Mouse (Mus musculus) liver, embryonic 15.5 days (tissue): ENCODE measurements at regions not wholly inside any gene's neighbourhood (a gene's known extent, or its start where the extent isn't known, plus 50 kb on each side); places are given as distances from the start of the nearest gene placed in this dataset.

Experiments
- ATAC-seq: fragments of 200-750 bp; cut with Nextera tagmentation; 2 replicates; pipeline ENCODE4 v1.8.0; 2017; ENCODE audit warnings: moderate number of reproducible peaks, mild to moderate bottlenecking, moderate library complexity; ENCODE audit not compliant: insufficient read depth
- H3K27ac ChIP-seq: fragments of 300-500 bp; sonication (generic); replicated peaks from 2 replicates; pipeline ENCODE4 v1.5.1; 2015; ENCODE audit warnings: mild to moderate bottlenecking, inconsistent platforms
- H3K27me3 ChIP-seq: fragments of 300-500 bp; sonication (generic); 2 replicates; pipeline ENCODE4 v1.6.1; 2015; ENCODE audit warnings: mild to moderate bottlenecking, inconsistent platforms
- H3K36me3 ChIP-seq: fragments of 300-500 bp; sonication (generic); replicated peaks from 2 replicates; pipeline ENCODE4 v1.6.1; 2015; ENCODE audit warnings: moderate library complexity, mild to moderate bottlenecking, inconsistent platforms
- H3K4me1 ChIP-seq: fragments of 300-500 bp; sonication (generic); replicated peaks from 2 replicates; pipeline ENCODE4 v1.6.1; 2015; ENCODE audit warnings: inconsistent platforms
- H3K4me2 ChIP-seq: fragments of 300-500 bp; sonication (generic); 2 replicates; pipeline ENCODE4 v1.6.1; 2015; ENCODE audit warnings: moderate library complexity, mild to moderate bottlenecking, inconsistent platforms
- H3K4me3 ChIP-seq: fragments of 300-500 bp; sonication (generic); replicated peaks from 2 replicates; pipeline ENCODE4 v1.5.1; 2015; ENCODE audit warnings: mild to moderate bottlenecking, inconsistent platforms
- H3K9ac ChIP-seq: fragments of 300-500 bp; sonication (generic); 2 replicates; pipeline ENCODE4 v1.6.1; 2015; ENCODE audit warnings: moderate library complexity, mild to moderate bottlenecking, inconsistent platforms
- H3K9me3 ChIP-seq: fragments of 300-500 bp; sonication (generic); replicated peaks from 2 replicates; pipeline ENCODE4 v1.6.1; 2016; ENCODE audit warnings: inconsistent platforms
- WGBS: fragments of 180-500 bp; shearing (Covaris S2); methylation state at CpG from one replicate; pipeline ENCODE4 v1.1.7; 2015; ENCODE audit warnings: mixed read lengths; ENCODE audit not compliant: insufficient replicate concordance; 5-methylcytosine and 5-hydroxymethylcytosine counted together

DNA sequence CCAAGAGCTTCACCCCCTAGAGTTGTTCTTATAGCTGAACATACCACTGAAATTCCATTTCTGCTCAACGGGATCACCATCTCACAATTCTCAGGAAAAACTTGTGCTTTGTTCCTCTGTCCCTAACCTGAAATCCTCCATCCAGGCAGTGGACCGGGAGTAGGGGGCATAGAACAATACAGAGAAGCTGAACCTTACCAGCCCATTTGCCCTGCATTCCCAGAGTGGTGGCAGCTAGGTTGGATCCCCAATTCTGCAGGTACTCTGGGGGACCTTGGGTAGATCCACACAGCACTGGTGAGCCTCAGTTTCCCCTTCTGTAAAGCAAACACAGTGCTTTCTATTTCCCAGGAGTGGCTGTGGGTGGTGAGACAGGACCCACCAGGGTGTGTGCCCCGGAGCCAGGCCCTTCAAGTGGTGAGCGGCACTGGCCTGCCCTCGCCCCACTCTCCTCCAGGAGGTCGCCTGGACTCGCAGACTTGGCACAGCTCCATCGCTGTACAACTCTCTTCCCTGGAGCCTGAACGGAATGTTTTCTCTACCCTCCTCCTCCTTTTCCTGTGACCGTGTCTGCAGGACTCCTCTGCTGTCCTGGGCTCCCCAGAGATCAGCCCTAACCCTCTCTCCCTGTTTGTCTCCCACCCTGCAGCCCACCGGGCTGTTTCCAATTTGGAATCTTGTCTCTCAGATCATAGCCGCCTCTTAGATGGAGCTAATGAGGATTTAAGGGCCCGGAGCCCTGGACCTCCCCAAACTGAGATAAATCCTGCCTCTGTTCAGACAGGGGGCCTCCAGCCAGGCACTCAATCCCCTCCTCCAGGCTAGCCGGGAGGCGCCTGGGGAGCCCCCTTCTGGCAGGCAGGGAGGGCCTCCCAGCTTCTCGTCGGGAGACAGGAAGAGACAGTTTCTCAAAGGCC, 52.3 kb upstream of the Cux1 start:
- 35% methylated on average over 17 of the region's 17 CpGs for WGBS
- Histone ChIP-seq H3K9ac (no peak overlapping the region), H3K36me3 (no peaks in the 10 kb centered on the region), H3K27me3 (peaks cover 44% of the 10 kb centered on the region), H3K27ac (no peak overlapping the region), H3K4me2 (peak overlapping the region; percentile 13; the same call in 1 of the 2 replicates), H3K9me3 (no peaks in the 10 kb centered on the region), H3K4me3 (no peak overlapping the region), H3K4me1 (peaks cover 25% of the 10 kb centered on the region)
- no peak for ATAC-seq

DNA sequence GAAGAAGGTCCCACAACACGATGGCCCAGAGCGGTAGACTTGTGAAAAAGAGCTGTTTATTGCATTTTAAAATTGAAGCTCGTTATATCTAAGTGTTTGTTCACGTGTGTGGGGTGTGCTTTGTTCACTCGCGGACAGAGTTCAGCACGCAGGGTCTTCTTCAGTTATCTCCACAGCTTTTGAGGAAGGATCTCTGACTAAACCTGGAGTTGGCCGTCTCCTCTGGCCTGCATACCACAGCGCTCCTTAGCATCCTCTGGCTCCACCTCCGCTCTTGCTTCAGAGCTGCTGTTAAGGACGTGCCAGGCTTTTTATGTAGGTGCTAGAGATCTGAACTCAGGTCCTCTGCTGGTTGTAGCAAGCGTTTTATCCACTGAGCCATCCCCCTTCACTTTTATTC, 52.9 kb upstream of the Cux1 start:
- no peak overlapping the region for H3K4me3 ChIP-seq
- H3K27me3 ChIP-seq, result peaks cover 44% of the 10 kb centered on the region
- H3K4me2 ChIP-seq, result 0 out of 2 replicates have a peak overlapping the region, but pooled peaks have one; percentile 13
- WGBS, result 19% methylated on average over 12 of the region's 12 CpGs
- no peaks in the 10 kb centered on the region for H3K36me3 ChIP-seq
- H3K27ac ChIP-seq, result no peak overlapping the region
- H3K9me3 ChIP-seq, result no peaks in the 10 kb centered on the region
- H3K4me1 ChIP-seq, result peaks cover 25% of the 10 kb centered on the region
- no peak for ATAC-seq
- no peak overlapping the region for H3K9ac ChIP-seq

DNA sequence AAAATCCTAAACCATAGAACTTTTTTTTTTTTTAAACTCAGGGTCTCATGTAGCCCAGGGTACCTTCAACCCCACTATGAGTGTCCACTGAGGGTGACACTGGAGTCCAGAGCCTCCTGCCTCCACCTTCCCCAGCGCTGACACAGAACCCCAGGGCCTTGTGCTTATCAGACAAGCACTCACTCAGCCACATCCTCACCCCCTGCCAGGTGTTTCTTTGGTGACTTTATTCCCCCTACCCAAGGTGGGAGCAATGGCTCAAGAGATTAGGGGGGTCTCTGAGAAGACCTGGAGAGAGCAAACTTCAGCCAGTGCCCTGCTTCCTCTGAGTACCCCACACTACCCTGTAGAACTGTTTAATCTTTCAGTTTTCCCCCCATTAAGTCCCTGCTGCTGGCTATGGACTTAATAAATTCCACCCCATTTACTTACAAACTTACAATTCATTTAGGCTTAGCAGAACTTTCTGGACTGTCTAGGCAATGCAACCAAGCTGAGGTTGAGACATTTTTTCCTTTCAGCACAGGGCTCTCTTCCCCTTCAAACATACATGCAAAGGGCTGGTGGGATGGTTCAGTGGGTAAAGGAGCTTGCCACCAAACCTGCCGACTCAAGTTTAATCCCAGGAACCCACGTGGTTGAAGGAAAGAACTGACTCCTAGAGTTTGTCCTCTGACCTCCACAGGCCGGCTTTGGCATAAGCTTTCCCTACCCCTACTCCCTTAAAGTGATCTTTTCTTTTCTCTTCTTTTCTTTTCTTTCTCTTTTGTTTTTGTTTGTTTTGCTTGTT, 54.2 kb upstream of the Cux1 start:
- Histone ChIP-seq H3K27me3 (peaks cover 44% of the 10 kb centered on the region), H3K27ac (no peak overlapping the region), H3K4me1 (peaks cover 31% of the 10 kb centered on the region)

DNA sequence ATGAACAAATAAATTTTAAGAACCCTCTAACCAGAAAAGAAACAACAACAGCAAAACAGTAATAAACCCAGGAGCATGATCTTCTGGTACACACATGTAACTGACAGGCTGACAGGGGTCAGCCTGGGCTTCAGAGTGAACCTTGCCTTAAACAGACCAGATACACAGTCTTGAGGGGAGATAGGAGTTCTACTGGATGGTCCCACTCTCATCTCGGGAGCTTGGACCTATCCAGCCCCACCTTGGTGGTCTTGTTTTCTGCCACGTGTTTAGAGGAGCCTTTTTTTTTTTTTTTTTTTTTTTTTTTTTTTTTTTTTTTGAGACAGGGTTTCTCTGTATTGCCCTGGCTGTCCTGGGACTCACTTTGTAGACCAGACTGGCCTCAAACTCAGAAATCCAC, 54.9 kb upstream of the Cux1 start:
- H3K36me3 ChIP-seq, result no peaks in the 10 kb centered on the region
- peaks cover 31% of the 10 kb centered on the region for H3K4me1 ChIP-seq
- H3K9ac ChIP-seq, result no peak overlapping the region
- H3K27me3 ChIP-seq, result peaks cover 44% of the 10 kb centered on the region
- ATAC-seq, result no peak
- 12% methylated on average over 2 of the region's 2 CpGs for WGBS
- H3K4me3 ChIP-seq, result no peak overlapping the region
- H3K27ac ChIP-seq, result no peak overlapping the region
- H3K9me3 ChIP-seq, result no peaks in the 10 kb centered on the region
- no peak overlapping the region for H3K4me2 ChIP-seq

More for the DNA sequence above, 54.2 kb upstream of the Cux1 start:
- no peaks in the 10 kb centered on the region for H3K9me3 ChIP-seq
- 18% methylated on average over 4 of the region's 4 CpGs for WGBS
- no peak for ATAC-seq
- H3K9ac ChIP-seq, result no peak overlapping the region
- H3K36me3 ChIP-seq, result no peaks in the 10 kb centered on the region
- H3K4me2 ChIP-seq, result no peak overlapping the region
- no peak overlapping the region for H3K4me3 ChIP-seq

GRCm38 (mm10) chr5:136622721-136623542, 55.6 kb upstream of the Cux1 start:
- 4% methylated on average over 43 of the region's 43 CpGs for WGBS
- peaks cover 44% of the 10 kb centered on the region for H3K27me3 ChIP-seq
- H3K9ac ChIP-seq, result peak overlapping the region; percentile 45
- ATAC-seq, result peak; percentile 85
- H3K9me3 ChIP-seq, result no peaks in the 10 kb centered on the region
- H3K4me2 ChIP-seq, result peak overlapping the region; percentile 75
- H3K4me1 ChIP-seq, result peaks cover 36% of the 10 kb centered on the region
- peak overlapping the region; percentile 54 for H3K4me3 ChIP-seq
- no peak overlapping the region for H3K27ac ChIP-seq
- no peaks in the 10 kb centered on the region for H3K36me3 ChIP-seq

- H3K4me1 ChIP-seq, result peaks cover 36% of the 10 kb centered on the region
Measured at GRCm38 (mm10) chr5:136623791-136624190, 56.5 kb upstream of the Cux1 start.

GRCm38 (mm10) chr5:136625176-136625991, 58.1 kb upstream of the Cux1 start:
- no peaks in the 10 kb centered on the region for H3K9me3 ChIP-seq
- no peak overlapping the region for H3K27ac ChIP-seq
- H3K36me3 ChIP-seq, result no peaks in the 10 kb centered on the region
- ATAC-seq, result no peak
- WGBS, result 19% methylated on average over 13 of the region's 13 CpGs
- H3K4me2 ChIP-seq, result no peak overlapping the region
- H3K4me3 ChIP-seq, result no peak overlapping the region
- H3K9ac ChIP-seq, result no peak overlapping the region
- H3K4me1 ChIP-seq, result peaks cover 29% of the 10 kb centered on the region
- peaks cover 27% of the 10 kb centered on the region for H3K27me3 ChIP-seq

More at GRCm38 (mm10) chr5:136623791-136624190, 56.5 kb upstream of the Cux1 start:
- no peaks in the 10 kb centered on the region for H3K9me3 ChIP-seq
- H3K4me3 ChIP-seq, result no peak overlapping the region
- no peaks in the 10 kb centered on the region for H3K36me3 ChIP-seq
- H3K27ac ChIP-seq, result no peak overlapping the region
- ATAC-seq, result no peak
- 44% methylated on average over 6 of the region's 6 CpGs for WGBS
- H3K4me2 ChIP-seq, result no peak overlapping the region
- H3K9ac ChIP-seq, result no peak overlapping the region
- peaks cover 41% of the 10 kb centered on the region for H3K27me3 ChIP-seq

DNA sequence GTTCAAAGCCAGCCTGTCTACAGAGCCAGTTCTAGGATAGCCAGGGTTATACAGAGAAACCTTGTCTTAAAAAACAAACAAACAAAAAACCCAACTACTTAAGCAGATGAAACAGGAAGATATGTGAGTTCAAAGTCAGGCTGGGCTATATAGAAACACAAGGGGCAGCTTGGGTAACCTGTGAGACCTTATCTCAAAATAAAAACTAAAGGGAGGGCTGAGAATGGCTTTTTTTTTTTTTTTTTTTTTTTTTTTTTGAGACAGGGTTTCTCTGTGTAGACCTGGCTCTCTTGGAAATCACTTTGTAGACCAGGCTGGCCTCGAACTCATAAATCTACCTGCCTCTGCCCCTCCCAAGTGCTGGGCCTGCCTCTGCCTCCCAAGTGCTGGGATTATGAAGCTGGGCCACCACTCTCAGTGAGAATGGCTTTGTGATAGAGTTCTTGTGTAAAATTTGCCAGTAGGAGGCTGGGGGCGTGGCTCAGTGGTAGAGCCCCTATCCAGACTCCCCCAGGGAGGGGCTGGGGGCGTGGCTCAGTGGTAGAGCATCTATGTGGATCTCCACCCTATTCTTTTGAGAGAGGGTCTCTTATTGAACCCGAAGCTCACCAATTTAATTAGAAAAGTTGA, 59.0 kb upstream of the Cux1 start:
- no peak for ATAC-seq
- no peak overlapping the region for H3K27ac ChIP-seq
- 13% methylated on average over 4 of the region's 4 CpGs for WGBS
- no peak overlapping the region for H3K4me3 ChIP-seq
- H3K36me3 ChIP-seq, result no peaks in the 10 kb centered on the region
- no peak overlapping the region for H3K9ac ChIP-seq
- no peak overlapping the region for H3K4me2 ChIP-seq
- H3K4me1 ChIP-seq, result peaks cover 28% of the 10 kb centered on the region
- H3K27me3 ChIP-seq, result peaks cover 25% of the 10 kb centered on the region
- H3K9me3 ChIP-seq, result no peaks in the 10 kb centered on the region

DNA sequence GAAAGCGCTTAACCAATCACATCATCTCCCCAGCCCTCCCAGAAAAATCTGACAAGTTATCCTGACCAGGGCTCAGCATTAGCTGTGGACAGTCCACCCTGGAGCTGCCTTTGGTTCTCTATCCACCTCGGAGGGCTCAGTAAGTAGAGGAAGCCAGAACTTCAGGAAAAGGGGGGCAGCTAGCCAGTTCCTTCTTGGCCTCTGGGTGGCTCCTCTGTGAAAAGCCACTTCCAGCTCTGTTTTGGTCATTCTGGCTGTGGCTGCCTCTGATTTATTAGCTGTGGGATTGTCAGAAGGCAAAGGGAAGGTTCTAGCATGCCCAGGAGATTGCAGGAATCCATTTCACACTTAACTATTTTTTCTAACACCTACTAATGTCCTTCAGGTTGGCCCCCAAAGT, 59.6 kb upstream of the Cux1 start:
- Histone ChIP-seq H3K27me3 (peaks cover 19% of the 10 kb centered on the region), H3K27ac (no peak overlapping the region), H3K9me3 (no peaks in the 10 kb centered on the region), H3K4me1 (peaks cover 22% of the 10 kb centered on the region), H3K4me2 (no peak overlapping the region), H3K36me3 (no peaks in the 10 kb centered on the region), H3K9ac (no peak overlapping the region), H3K4me3 (no peak overlapping the region)
- 42% methylated on average over 2 of the region's 2 CpGs for WGBS
- no peak for ATAC-seq
